Mouse (Mus musculus): ENCODE measurements at regions not wholly inside any gene's neighbourhood (a gene's known extent, or its start where the extent isn't known, plus 50 kb on each side); places are given as distances from the start of the nearest gene placed in this dataset.

GRCm38 (mm10) chr10:103718998-103719662 lies 351.5 kb downstream of the Slc6a15 start:
- TF ChIP-seq CTCF (IDR thresholded peaks at IDR 0.05; ENCODE audit: low read depth) (no peak), EP300 (optimal IDR thresholded peaks at IDR 0.05) (no peak)
- H3K4me2 ChIP-seq (replicated peaks; ENCODE audit: low read depth): no peak overlapping the region
- no peak overlapping the region for H3K27ac ChIP-seq (replicated peaks)
- H3K36me3 ChIP-seq (ENCODE audit: control insufficient read depth, insufficient read depth, low read length): no peaks in the 10 kb centered on the region
- 54% methylated on average over 8 of the region's 8 CpGs for WGBS
- ATAC-seq (ENCODE audit: low FRiP score, low TSS enrichment) (no peak), DNase-seq (ENCODE audit: low spot score) (no peak)
- no peaks in the 10 kb centered on the region for H3K27me3 ChIP-seq (ENCODE audit: control insufficient read depth, insufficient read depth, low read length)
- H3K9me3 ChIP-seq (ENCODE audit: control insufficient read depth, low read length): no peaks in the 10 kb centered on the region
- no peak overlapping the region for H3K4me3 ChIP-seq (ENCODE audit: low read depth, low read length)
- no peak overlapping the region for H3K9ac ChIP-seq (ENCODE audit: low read length)
- no peaks in the 10 kb centered on the region for H3K4me1 ChIP-seq (replicated peaks; ENCODE audit: control insufficient read depth, insufficient read depth)

- no peaks in the 10 kb centered on the region for H3K9me3 ChIP-seq (ENCODE audit: control insufficient read depth, low read length)
- no peaks in the 10 kb centered on the region for H3K36me3 ChIP-seq (ENCODE audit: control insufficient read depth, insufficient read depth, low read length)
- ATAC-seq (ENCODE audit: low FRiP score, low TSS enrichment): no peak
- H3K4me1 ChIP-seq (replicated peaks; ENCODE audit: control insufficient read depth, insufficient read depth): no peaks in the 10 kb centered on the region
- TF ChIP-seq EP300 (optimal IDR thresholded peaks at IDR 0.05): no peak
- no peak for TF ChIP-seq CTCF (IDR thresholded peaks at IDR 0.05; ENCODE audit: low read depth)
- DNase-seq (ENCODE audit: low spot score): no peak
- H3K27me3 ChIP-seq (ENCODE audit: control insufficient read depth, insufficient read depth, low read length): no peaks in the 10 kb centered on the region
- no peak overlapping the region for H3K4me2 ChIP-seq (replicated peaks; ENCODE audit: low read depth)
- H3K27ac ChIP-seq (replicated peaks): no peak overlapping the region
- no peak overlapping the region for H3K9ac ChIP-seq (ENCODE audit: low read length)
- no peak overlapping the region for H3K4me3 ChIP-seq (ENCODE audit: low read depth, low read length)
Measured at GRCm38 (mm10) chr10:103726680-103727079, 359.1 kb downstream of the Slc6a15 start.

- 29% methylated on average over 1 of the region's 1 CpGs for WGBS
- ATAC-seq (ENCODE audit: low FRiP score, low TSS enrichment): no peak
- no peak for TF ChIP-seq EP300 (optimal IDR thresholded peaks at IDR 0.05)
- no peak for TF ChIP-seq CTCF (IDR thresholded peaks at IDR 0.05; ENCODE audit: low read depth)
- no peaks in the 10 kb centered on the region for H3K4me1 ChIP-seq (replicated peaks; ENCODE audit: control insufficient read depth, insufficient read depth)
- H3K9ac ChIP-seq (ENCODE audit: low read length): no peak overlapping the region
- no peak for DNase-seq (ENCODE audit: low spot score)
- no peaks in the 10 kb centered on the region for H3K36me3 ChIP-seq (ENCODE audit: control insufficient read depth, insufficient read depth, low read length)
- H3K27me3 ChIP-seq (ENCODE audit: control insufficient read depth, insufficient read depth, low read length): no peaks in the 10 kb centered on the region
- H3K9me3 ChIP-seq (ENCODE audit: control insufficient read depth, low read length): no peaks in the 10 kb centered on the region
- H3K4me3 ChIP-seq (ENCODE audit: low read depth, low read length): no peak overlapping the region
- H3K4me2 ChIP-seq (replicated peaks; ENCODE audit: low read depth): no peak overlapping the region
- H3K27ac ChIP-seq (replicated peaks): no peak overlapping the region
Measured at GRCm38 (mm10) chr10:103731522-103731921, 363.9 kb downstream of the Slc6a15 start.

GRCm38 (mm10) chr10:103731981-103732380 lies 364.4 kb downstream of the Slc6a15 start:
- H3K4me2 ChIP-seq (replicated peaks; ENCODE audit: low read depth): no peak overlapping the region
- WGBS: 57% methylated on average over 5 of the region's 5 CpGs
- no peak overlapping the region for H3K27ac ChIP-seq (replicated peaks)
- no peak overlapping the region for H3K9ac ChIP-seq (ENCODE audit: low read length)
- DNase-seq (ENCODE audit: low spot score) (no peak), ATAC-seq (ENCODE audit: low FRiP score, low TSS enrichment) (no peak)
- no peaks in the 10 kb centered on the region for H3K9me3 ChIP-seq (ENCODE audit: control insufficient read depth, low read length)
- no peak overlapping the region for H3K4me3 ChIP-seq (ENCODE audit: low read depth, low read length)
- H3K4me1 ChIP-seq (replicated peaks; ENCODE audit: control insufficient read depth, insufficient read depth): no peaks in the 10 kb centered on the region
- TF ChIP-seq EP300 (optimal IDR thresholded peaks at IDR 0.05): no peak
- no peak for TF ChIP-seq CTCF (IDR thresholded peaks at IDR 0.05; ENCODE audit: low read depth)
- H3K27me3 ChIP-seq (ENCODE audit: control insufficient read depth, insufficient read depth, low read length): no peaks in the 10 kb centered on the region
- H3K36me3 ChIP-seq (ENCODE audit: control insufficient read depth, insufficient read depth, low read length): no peaks in the 10 kb centered on the region

GRCm38 (mm10) chr10:103780127-103780526 lies 362.7 kb upstream of the Gm21293 start:
- WGBS: 74% methylated on average over 1 of the region's 1 CpGs
- no peak overlapping the region for H3K4me2 ChIP-seq (replicated peaks; ENCODE audit: low read depth)
- no peaks in the 10 kb centered on the region for H3K27me3 ChIP-seq (ENCODE audit: control insufficient read depth, insufficient read depth, low read length)
- H3K36me3 ChIP-seq (ENCODE audit: control insufficient read depth, insufficient read depth, low read length): no peaks in the 10 kb centered on the region
- ATAC-seq (ENCODE audit: low FRiP score, low TSS enrichment) (no peak), DNase-seq (ENCODE audit: low spot score) (no peak)
- no peaks in the 10 kb centered on the region for H3K9me3 ChIP-seq (ENCODE audit: control insufficient read depth, low read length)
- TF ChIP-seq CTCF (IDR thresholded peaks at IDR 0.05; ENCODE audit: low read depth) (no peak), EP300 (optimal IDR thresholded peaks at IDR 0.05) (no peak)
- no peak overlapping the region for H3K4me3 ChIP-seq (ENCODE audit: low read depth, low read length)
- H3K9ac ChIP-seq (ENCODE audit: low read length): no peak overlapping the region
- H3K4me1 ChIP-seq (replicated peaks; ENCODE audit: control insufficient read depth, insufficient read depth): no peaks in the 10 kb centered on the region
- H3K27ac ChIP-seq (replicated peaks): no peak overlapping the region

- H3K4me1 ChIP-seq (replicated peaks; ENCODE audit: control insufficient read depth, insufficient read depth): no peaks in the 10 kb centered on the region
- no peak overlapping the region for H3K4me2 ChIP-seq (replicated peaks; ENCODE audit: low read depth)
- H3K9me3 ChIP-seq (ENCODE audit: control insufficient read depth, low read length): no peaks in the 10 kb centered on the region
- no peak overlapping the region for H3K27ac ChIP-seq (replicated peaks)
- no peak for ATAC-seq (ENCODE audit: low FRiP score, low TSS enrichment)
- H3K4me3 ChIP-seq (ENCODE audit: low read depth, low read length): no peak overlapping the region
- DNase-seq (ENCODE audit: low spot score): no peak
- TF ChIP-seq EP300 (optimal IDR thresholded peaks at IDR 0.05) (no peak), CTCF (IDR thresholded peaks at IDR 0.05; ENCODE audit: low read depth) (peak; percentile 66)
- no peak overlapping the region for H3K9ac ChIP-seq (ENCODE audit: low read length)
- no peaks in the 10 kb centered on the region for H3K36me3 ChIP-seq (ENCODE audit: control insufficient read depth, insufficient read depth, low read length)
- no peaks in the 10 kb centered on the region for H3K27me3 ChIP-seq (ENCODE audit: control insufficient read depth, insufficient read depth, low read length)
Measured at GRCm38 (mm10) chr10:103784920-103785319, 357.9 kb upstream of the Gm21293 start.
